Mouse (Mus musculus) CH12.LX (cell line): ENCODE data around the gene Cyp21a1. TPM values are rescaled to one million over a fixed set of nuclear protein-coding genes. Genes with fewer than 3 reads are reported as not detected.
A peak's percentile ranks its signal among the peaks of the same experiment; 100 is the strongest.
"Not testable (repeated sequence)": the region's sequence is repeated elsewhere in the genome, so short reads cannot be mapped to it uniquely, and the experiment has no call there.

ENCODE experiments used
- DNase-seq: peaks from one replicate; pipeline ENCODE4 v3.0.0-alpha.2; 2013; ENCODE audit errors: extremely low read depth
- H3K27ac ChIP-seq: 2 replicates; pipeline ENCODE4 v1.5.1; 2012; ENCODE audit warnings: low read depth, mild to moderate bottlenecking, control low read depth, moderate library complexity; ENCODE audit not compliant: insufficient read depth
- H3K27me3 ChIP-seq: replicated peaks from 2 replicates; pipeline ENCODE3; 2012; ENCODE audit warnings: inconsistent platforms
- H3K36me3 ChIP-seq, 2 experiments: replicated peaks in 1 of 2; 2 replicates each; pipeline versions ENCODE3 to v1.6.1; 2012; ENCODE audit warnings: inconsistent platforms in 1 of 2, low read length in 1 of 2, mild to moderate bottlenecking in 1 of 2, mixed read lengths in 1 of 2, moderate library complexity in 1 of 2; ENCODE audit not compliant: control insufficient read depth in 1 of 2, insufficient read depth in 1 of 2
- H3K4me1 ChIP-seq, 2 experiments: 2 replicates each; pipeline ENCODE4 v1.6.1; 2012; ENCODE audit warnings: inconsistent platforms in 1 of 2, moderate library complexity in 1 of 2; ENCODE audit not compliant: insufficient read depth in 2 of 2, control insufficient read depth in 1 of 2
- H3K4me2 ChIP-seq: 2 replicates; pipeline ENCODE4 v1.6.1; 2012; ENCODE audit warnings: low read depth, mild to moderate bottlenecking, control low read depth; ENCODE audit not compliant: poor library complexity, insufficient read depth, severe bottlenecking
- H3K4me3 ChIP-seq, 3 experiments: fragments of 150-350 bp in 1 of 3; sonication (generic) in 1 of 3; replicated peaks in 1 of 3; 2 replicates each; pipeline versions ENCODE3 to v1.5.1; 2011 to 2012; ENCODE audit warnings: low read depth in 2 of 3, low read length in 2 of 3, mild to moderate bottlenecking in 2 of 3, moderate library complexity in 2 of 3, control low read depth in 1 of 3, improper control_type of control experiment in 1 of 3, inconsistent platforms in 1 of 3, mixed read lengths in 1 of 3; ENCODE audit not compliant: poor library complexity in 1 of 3
- H3K79me2 ChIP-seq: replicated peaks from 2 replicates; pipeline ENCODE4 v1.6.1; 2012; ENCODE audit warnings: mild to moderate bottlenecking, moderate library complexity; ENCODE audit not compliant: control insufficient read depth, poor library complexity, insufficient read depth, severe bottlenecking; ENCODE audit errors: extremely low read depth
- H3K9ac ChIP-seq: 2 replicates; pipeline ENCODE4 v1.6.1; 2012; ENCODE audit warnings: low read depth, mild to moderate bottlenecking, control low read depth, moderate library complexity; ENCODE audit not compliant: insufficient read depth
- H3K9me3 ChIP-seq: replicated peaks from 2 replicates; pipeline ENCODE3; 2012; ENCODE audit warnings: low read length, inconsistent platforms, mixed read lengths
- BHLHE40 ChIP-seq: IDR thresholded peaks from 2 replicates; pipeline ENCODE4 v1.6.1; 2011; ENCODE audit warnings: mild to moderate bottlenecking, low read depth, low read length, improper control_type of control experiment
- CHD2 ChIP-seq: IDR thresholded peaks from 2 replicates; pipeline ENCODE4 v1.6.1; 2011; ENCODE audit warnings: low read length, improper control_type of control experiment
- CTCF ChIP-seq, 2 experiments: IDR thresholded peaks in 1 of 2; conservative IDR thresholded peaks in 1 of 2; 2 replicates each; pipeline ENCODE4 v1.5.1; 2011 to 2012; ENCODE audit warnings: low read depth in 2 of 2, low read length in 2 of 2, improper control_type of control experiment in 1 of 2, inconsistent platforms in 1 of 2, mild to moderate bottlenecking in 1 of 2, moderate library complexity in 1 of 2
- ELF1 ChIP-seq: IDR thresholded peaks from 2 replicates; pipeline ENCODE4 v1.6.1; 2014; ENCODE audit warnings: low read depth, mild to moderate bottlenecking, inconsistent platforms, low read length, improper control_type of control experiment
- GABPA ChIP-seq: IDR thresholded peaks from 2 replicates; pipeline ENCODE4 v1.6.1; 2012; ENCODE audit warnings: low read depth, low read length, improper control_type of control experiment, inconsistent platforms; ENCODE audit not compliant: insufficient replicate concordance
- JUN ChIP-seq: IDR thresholded peaks from 2 replicates; pipeline ENCODE4 v1.6.1; 2011; ENCODE audit warnings: low read depth, mild to moderate bottlenecking, low read length, improper control_type of control experiment, moderate library complexity; ENCODE audit not compliant: insufficient read depth
- MAZ ChIP-seq: IDR thresholded peaks from 2 replicates; pipeline ENCODE4 v1.6.1; 2012; ENCODE audit warnings: low read depth, mild to moderate bottlenecking, inconsistent platforms, low read length, improper control_type of control experiment, moderate library complexity
- NRF1 ChIP-seq: IDR thresholded peaks from 2 replicates; pipeline ENCODE4 v1.6.1; 2014; ENCODE audit warnings: low read depth, mild to moderate bottlenecking, inconsistent platforms, low read length, improper control_type of control experiment, moderate library complexity
- PAX5 ChIP-seq: IDR thresholded peaks from 2 replicates; pipeline ENCODE4 v1.6.1; 2012; ENCODE audit warnings: low read length, inconsistent platforms, mixed read lengths
- RAD21 ChIP-seq: IDR thresholded peaks from 2 replicates; pipeline ENCODE4 v1.6.1; 2011; ENCODE audit warnings: low read depth, mild to moderate bottlenecking, low read length, improper control_type of control experiment, moderate library complexity
- SIN3A ChIP-seq: IDR thresholded peaks from 2 replicates; pipeline ENCODE4 v1.6.1; 2012; ENCODE audit warnings: low read length, improper control_type of control experiment, inconsistent platforms
- SMC3 ChIP-seq: IDR thresholded peaks from 2 replicates; pipeline ENCODE4 v1.6.1; 2011; ENCODE audit warnings: low read depth, low read length, improper control_type of control experiment
- TBP ChIP-seq: conservative IDR thresholded peaks from 2 replicates; pipeline ENCODE4 v1.6.1; 2011; ENCODE audit warnings: low read depth, low read length, improper control_type of control experiment
- TCF12 ChIP-seq: IDR thresholded peaks from 2 replicates; pipeline ENCODE4 v1.6.1; 2014; ENCODE audit warnings: low read depth, mild to moderate bottlenecking, inconsistent platforms, low read length, improper control_type of control experiment
- ZNF384 ChIP-seq: IDR thresholded peaks from 2 replicates; pipeline ENCODE4 v1.6.1; 2012; ENCODE audit warnings: low read depth, low read length, improper control_type of control experiment, inconsistent platforms
- dilution Hi-C: fragments of 300-500 bp; cut with MboI; formaldehyde crosslinking; loops from 2 replicates; pipeline ENCODE4 v1.14.3; 2020; ENCODE audit warnings: low sequenced_read_pairs; ENCODE audit not compliant: extremely low pct_unique_long_range_greater_than_20kb, extremely low pct_ligation_motif_present
- in situ Hi-C: fragments of 300-500 bp; cut with MboI; formaldehyde crosslinking; loops from 3 replicates; pipeline ENCODE4 v1.14.3; 2019; ENCODE audit warnings: low sequenced_read_pairs, low pct_ligation_motif_present, low pct_unique_long_range_greater_than_20kb, mixed read lengths
- polyA plus RNA-seq: library from polyadenylated mRNA; unstranded; fragments of >175 nt; gene quantifications from 2 replicates; pipeline ENCODE4 v1.2.1, GENCODE M21; 2012; ENCODE audit warnings: low read depth; ENCODE audit not compliant: insufficient read length
- total RNA-seq, 2 experiments: library from RNA; depleted of rRNA; stranded (reverse); fragments of 300-350 nt in 1 of 2; fragments of >200 nt in 1 of 2; gene quantifications; 2 replicates each; pipeline ENCODE4 v1.2.3; 2012 to 2014

Gene Cyp21a1
- total and polyA plus RNA-seq, 3 experiments = not detected

DNA sequence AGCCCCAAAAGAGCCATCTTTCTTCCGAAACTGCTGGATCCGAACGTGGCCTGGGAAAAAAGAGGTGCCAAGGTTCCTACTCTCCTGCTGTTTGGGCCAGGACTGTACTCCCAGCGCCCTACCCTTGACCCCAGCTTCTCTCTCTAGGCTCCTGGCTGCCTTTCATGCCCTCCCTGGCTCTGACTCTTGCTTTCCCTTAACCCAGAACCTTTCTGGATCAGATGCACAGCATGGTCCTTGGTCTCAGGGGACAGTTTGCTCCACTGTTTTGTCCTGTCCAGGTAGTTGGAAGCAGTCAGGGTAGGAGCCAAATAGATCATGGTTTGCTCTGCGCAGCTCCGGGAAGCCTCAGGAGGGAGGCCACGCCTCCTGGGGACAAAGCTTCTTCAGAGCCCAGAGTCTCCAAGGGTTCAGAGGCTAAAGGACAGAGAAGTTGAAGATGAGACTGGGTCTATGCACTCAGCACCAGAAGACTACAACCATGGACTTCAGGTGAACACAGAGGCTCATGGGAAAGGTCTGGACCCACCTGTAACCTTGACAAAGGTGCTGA is 10.5 kb upstream of the Cyp21a1 start:
- H3K9ac ChIP-seq = no peak overlapping the region
- dilution Hi-C loops (no loop called here), in situ Hi-C loops (loop anchor here (5.0 kb wide), 1 partner anchor 83 kb away; no protein-coding TSS in a partner anchor)
- H3K4me1 ChIP-seq = peaks cover 0 to 2% of the 10 kb centered on the region in 2 experiments; a peak in 1 of 4 replicates
- no peaks in the 10 kb centered on the region for H3K36me3 ChIP-seq
- no peak overlapping the region for H3K4me2 ChIP-seq
- no peaks in the 10 kb centered on the region for H3K79me2 ChIP-seq
- H3K27ac ChIP-seq = no peak overlapping the region
- no peaks in the 10 kb centered on the region for H3K27me3 ChIP-seq
- DNase-seq = no peak
- no peak overlapping the region for H3K4me3 ChIP-seq
- no peak for TF ChIP-seq JUN
- TF ChIP-seq BHLHE40 = no peak
- no peak for TF ChIP-seq RAD21
- TF ChIP-seq MAZ = no peak
- TF ChIP-seq TCF12 = no peak
- no peak for TF ChIP-seq ELF1
- TF ChIP-seq TBP = no peak
- TF ChIP-seq GABPA = no peak
- TF ChIP-seq ZNF384 = no peak
- TF ChIP-seq SIN3A = no peak
- TF ChIP-seq SMC3 = no peak
- no peak for TF ChIP-seq PAX5
- no peak for TF ChIP-seq CHD2
- no peak for TF ChIP-seq NRF1
- TF ChIP-seq, all 38 proteins: peak for 0
- H3K9me3 ChIP-seq = no peaks in the 10 kb centered on the region

DNA sequence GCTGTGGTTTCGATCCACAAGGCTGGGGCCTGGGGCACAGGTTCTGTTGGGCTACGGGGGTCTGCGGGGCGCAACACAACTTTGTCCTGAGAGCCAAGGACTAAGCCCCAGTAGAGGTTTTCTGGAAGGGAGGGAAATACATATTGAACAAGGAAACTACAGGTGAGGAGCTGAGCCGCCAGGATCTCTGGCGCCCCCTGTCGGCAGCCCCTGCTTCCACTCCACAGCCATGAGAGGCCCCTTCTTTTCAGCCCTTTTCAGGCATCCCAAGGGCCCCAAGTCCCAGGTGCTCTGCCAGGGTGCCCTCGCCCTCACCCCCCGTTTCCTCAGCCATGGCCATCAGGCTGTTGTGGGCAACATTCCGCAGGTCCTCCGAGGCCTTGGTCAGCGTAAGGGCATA is 9.4 kb upstream of the Cyp21a1 start:
- H3K27me3 ChIP-seq, H3K27ac ChIP-seq, H3K79me2 ChIP-seq, H3K36me3 ChIP-seq, dilution Hi-C loops, H3K9me3 ChIP-seq, H3K4me2 ChIP-seq, H3K4me3 ChIP-seq: not testable (repeated sequence)
- peak; percentile 29 for DNase-seq
- TF ChIP-seq RAD21 = peak; percentile 47
- peak; percentile 56 to 68 for TF ChIP-seq CTCF (conservative IDR thresholded peaks at IDR 0.05 in 1 of 2, IDR thresholded peaks at IDR 0.05 in 1 of 2; ENCODE audit: low read depth in 2 of 2, low read length in 2 of 2)
- peak; percentile 34 for TF ChIP-seq SMC3
- TF ChIP-seq, all 38 proteins: peak for 3; not testable (repeated sequence) for 35
- H3K9ac ChIP-seq, H3K4me1 ChIP-seq: not testable (repeated sequence)
- in situ Hi-C loops = loop anchor here (5.0 kb wide), 1 partner anchor 81 kb away; no protein-coding TSS in a partner anchor
